In genomic region chr4:155223594-155224528, GRCm38 (mm10) we compare ENCODE assay signal across 8 mouse cellular contexts. TPM values are rescaled to one million over a fixed set of nuclear protein-coding genes. Genes with fewer than 3 reads are reported as not detected.
A peak's percentile ranks its signal among the peaks of the same experiment; 100 is the strongest.
DNase-seq lines count a peak whose midpoint lies in the region; ATAC-seq and TF ChIP-seq lines count a peak whose summit lies in the region.

No protein-coding gene starts in this region.

- peaks cover 14% of the 10 kb centered on the region for H3K4me1 ChIP-seq in lung, adult 2 months (ENCODE audit: control insufficient read depth, insufficient read depth, low read length)
- peaks cover 19% of the 10 kb centered on the region for H3K4me1 ChIP-seq in embryonic facial prominence, embryonic 12.5 days
- peaks cover 18% of the 10 kb centered on the region for H3K4me1 ChIP-seq in intestine, embryonic 15.5 days (replicated peaks)
- H3K4me1 ChIP-seq in neural tube, embryonic 14.5 days (ENCODE audit: control insufficient read depth, insufficient read depth, low read length): peaks cover 19% of the 10 kb centered on the region

- H3K36me3 ChIP-seq in embryonic facial prominence, embryonic 12.5 days: no peaks in the 10 kb centered on the region
- H3K36me3 ChIP-seq in intestine, embryonic 15.5 days: no peaks in the 10 kb centered on the region
- H3K36me3 ChIP-seq in neural tube, embryonic 14.5 days (ENCODE audit: control insufficient read depth, insufficient read depth, low read length): no peaks in the 10 kb centered on the region

- ATAC-seq in embryonic facial prominence, embryonic 12.5 days (ENCODE audit: insufficient number of reproducible peaks, insufficient read depth, low FRiP score, low TSS enrichment): no peak
- no peak for ATAC-seq in intestine, embryonic 15.5 days
- ATAC-seq in neural tube, embryonic 14.5 days (ENCODE audit: low read depth): no peak; the same call in 1 of the 2 replicates

- peak overlapping the region; percentile 74 for H3K9ac ChIP-seq in embryonic facial prominence, embryonic 12.5 days
- peak overlapping the region; percentile 68 for H3K9ac ChIP-seq in intestine, embryonic 15.5 days
- peak overlapping the region; percentile 87 for H3K9ac ChIP-seq in neural tube, embryonic 14.5 days (replicated peaks; ENCODE audit: low read depth, low read length)

- TF ChIP-seq POLR2A in lung, adult 2 months (IDR thresholded peaks at IDR 0.05; ENCODE audit: borderline replicate concordance, extremely low read depth, low read depth, low read length): no peak

- peak overlapping the region; percentile 72 for H3K4me2 ChIP-seq in embryonic facial prominence, embryonic 12.5 days (replicated peaks)
- peak overlapping the region; percentile 82 for H3K4me2 ChIP-seq in intestine, embryonic 15.5 days (replicated peaks)
- H3K4me2 ChIP-seq in neural tube, embryonic 14.5 days (ENCODE audit: low read depth, low read length): peak overlapping the region; percentile 49

- no peaks in the 10 kb centered on the region for H3K9me3 ChIP-seq in embryonic facial prominence, embryonic 12.5 days
- H3K9me3 ChIP-seq in intestine, embryonic 15.5 days: no peaks in the 10 kb centered on the region
- no peaks in the 10 kb centered on the region for H3K9me3 ChIP-seq in neural tube, embryonic 14.5 days (ENCODE audit: control insufficient read depth, low read length)

- DNase-seq in lung, adult 2 months: no peak
- no peak for DNase-seq in lung, adult 18-20 months
- no peak for DNase-seq in thymus, postnatal 0 days (ENCODE audit: low spot score)
- no peak for DNase-seq in MN1 (ENCODE audit: low spot score)
- no peak for DNase-seq in adrenal gland, postnatal 4 days (ENCODE audit: low spot score in 2 of 2)

- TF ChIP-seq CTCF in lung, adult 2 months (IDR thresholded peaks at IDR 0.05; ENCODE audit: insufficient read depth, low read length): no peak

- H3K27ac ChIP-seq in embryonic facial prominence, embryonic 12.5 days: peak overlapping the region; percentile 96
- H3K27ac ChIP-seq in intestine, embryonic 15.5 days: peak overlapping the region; percentile 94
- H3K27ac ChIP-seq in neural tube, embryonic 14.5 days (ENCODE audit: low read depth, low read length): peak overlapping the region; percentile 98

- no peaks in the 10 kb centered on the region for H3K27me3 ChIP-seq in embryonic facial prominence, embryonic 12.5 days
- no peaks in the 10 kb centered on the region for H3K27me3 ChIP-seq in intestine, embryonic 15.5 days (replicated peaks)
- no peaks in the 10 kb centered on the region for H3K27me3 ChIP-seq in neural tube, embryonic 14.5 days (ENCODE audit: control insufficient read depth, insufficient read depth, low read length)

- peak overlapping the region; percentile 60 for H3K4me3 ChIP-seq in lung, adult 2 months (replicated peaks; ENCODE audit: extremely low read depth, low read depth, low read length)
- peak overlapping the region; percentile 37 for H3K4me3 ChIP-seq in embryonic facial prominence, embryonic 12.5 days
- H3K4me3 ChIP-seq in intestine, embryonic 15.5 days (replicated peaks): peak overlapping the region; percentile 37
- peak overlapping the region; percentile 42 for H3K4me3 ChIP-seq in neural tube, embryonic 14.5 days (ENCODE audit: low read depth, low read length)

- 33% methylated on average over 20 of the region's 20 CpGs for WGBS in lung, adult 2 months
- WGBS in embryonic facial prominence, embryonic 12.5 days: 33% methylated on average over 20 of the region's 20 CpGs
- 31% methylated on average over 20 of the region's 20 CpGs for WGBS in intestine, embryonic 15.5 days
- 35% methylated on average over 20 of the region's 20 CpGs for WGBS in neural tube, embryonic 14.5 days

RNA-seq across cellular contexts. Expression of gene Ski, which starts 1.5 kb away (rescaled TPM):
- polyA plus RNA-seq in lung, adult 2 months (2012; rRNA removed): 105 and 115 TPM in 2 replicates
- polyA plus RNA-seq in embryonic facial prominence, embryonic 12.5 days (2016; fragmentation: Nextera tagmentation; extraction: Ambion mirVana): 16.8 and 17.7 TPM in 2 replicates
- polyA plus RNA-seq in intestine, embryonic 15.5 days (2015; fragmentation: Nextera tagmentation; extraction: Ambion mirVana): 13.3 and 13.8 TPM in 2 replicates
- polyA plus RNA-seq in neural tube, embryonic 14.5 days (2014; fragmentation: Nextera tagmentation; extraction: Ambion mirVana): 16.8 and 17.7 TPM in 2 replicates
- 8.1 and 9.3 TPM in 2 replicates for polyA plus RNA-seq in thymus, postnatal 0 days (2015; fragmentation: Nextera tagmentation; extraction: Ambion mirVana)
- total RNA-seq in adrenal gland, postnatal 4 days (2021): 100 to 1,000 TPM; 106 to 111 TPM

RNA-seq across cellular contexts. Expression of gene Faap20, which starts 25.7 kb away (rescaled TPM):
- polyA plus RNA-seq in lung, adult 2 months (2012; rRNA removed): 56.7 and 59.3 TPM in 2 replicates
- 85.1 and 87.4 TPM in 2 replicates for polyA plus RNA-seq in embryonic facial prominence, embryonic 12.5 days (2016; fragmentation: Nextera tagmentation; extraction: Ambion mirVana)
- 64.1 and 74.9 TPM in 2 replicates for polyA plus RNA-seq in intestine, embryonic 15.5 days (2015; fragmentation: Nextera tagmentation; extraction: Ambion mirVana)
- polyA plus RNA-seq in neural tube, embryonic 14.5 days (2014; fragmentation: Nextera tagmentation; extraction: Ambion mirVana): 70.8 and 71.5 TPM in 2 replicates
- polyA plus RNA-seq in thymus, postnatal 0 days (2015; fragmentation: Nextera tagmentation; extraction: Ambion mirVana): 67.9 and 71.3 TPM in 2 replicates
- 10 to 100 TPM; 54.9 to 56.3 TPM for total RNA-seq in adrenal gland, postnatal 4 days (2021)
